Mouse (Mus musculus) adrenal gland, postnatal 14 days (tissue): ENCODE data around the gene Cd82. TPM values are rescaled to one million over a fixed set of nuclear protein-coding genes. Genes with fewer than 3 reads are reported as not detected.

ENCODE experiments used
- microRNA-seq, 2 experiments: library from miRNA; unstranded; fragments of <30 nt; microRNA quantifications; one replicate each; pipeline ENCODE4 v1.2.0; 2021
- total RNA-seq: library from RNA; stranded (reverse); gene quantifications from 2 replicates; pipeline ENCODE4 v1.2.3, GENCODE M21; 2021

The Cd82 gene
- total RNA-seq, 1 experiment from 2014 or later, result 43.0 TPM

Small RNA genes lying within 50 kb of the gene (microRNA-seq; reads per million reads assigned to microRNA genes)
- gene Mir7001, result 0 reads per million in 2 experiments

Other genes with a start within 250 kb of the Cd82 start
- gene Tspan18, start 128.6 kb downstream of the Cd82 start, total RNA-seq, result 72.2 and 76.9 TPM in 2 replicates
- gene Gm10803, start 97.4 kb upstream of the Cd82 start, total RNA-seq, result not detected in 2 replicates
- 0.41 and 0.48 TPM in 2 replicates for gene Alx4, start 179.2 kb upstream of the Cd82 start, total RNA-seq